Mouse (Mus musculus): ENCODE data around the gene Adra1b. TPM values are rescaled to one million over a fixed set of nuclear protein-coding genes. Genes with fewer than 3 reads are reported as not detected.
A peak's percentile ranks its signal among the peaks of the same experiment; 100 is the strongest.

Adra1b gene
- total and polyA plus RNA-seq, 2 experiments from 2014 or later: 21.1 to 39.7 TPM

- Histone ChIP-seq H3K36me3 (ENCODE audit: insufficient read depth, low read length) (no peaks in the 10 kb centered on the region), H3K4me3 (ENCODE audit: low read length) (no peak overlapping the region), H3K27ac (no peak overlapping the region), H3K4me2 (ENCODE audit: low read depth, low read length) (no peak overlapping the region), H3K9ac (replicated peaks; ENCODE audit: low read length) (no peak overlapping the region), H3K27me3 (ENCODE audit: insufficient read depth, low read length) (no peaks in the 10 kb centered on the region), H3K4me1 (ENCODE audit: insufficient read depth, low read length) (no peaks in the 10 kb centered on the region), H3K9me3 (ENCODE audit: low read length) (no peaks in the 10 kb centered on the region)
- DNase-seq (ENCODE audit: low spot score) (no peak), ATAC-seq (no peak)
- WGBS: 81% methylated on average over 2 of the region's 2 CpGs
- TF ChIP-seq CTCF (IDR thresholded peaks at IDR 0.05; ENCODE audit: low read depth): no peak
Observed at GRCm38 (mm10) chr11:43921701-43922100, 20.7 kb upstream of the Adra1b start.

- H3K27me3 ChIP-seq (ENCODE audit: insufficient read depth, low read length): no peaks in the 10 kb centered on the region
- ATAC-seq: no peak
- H3K4me3 ChIP-seq (ENCODE audit: low read length): no peak overlapping the region
- H3K27ac ChIP-seq: no peak overlapping the region
- no peak for TF ChIP-seq CTCF (IDR thresholded peaks at IDR 0.05; ENCODE audit: low read depth)
- no peak overlapping the region for H3K4me2 ChIP-seq (ENCODE audit: low read depth, low read length)
- no peak for DNase-seq (ENCODE audit: low spot score)
- WGBS: 84% methylated on average over 7 of the region's 7 CpGs
- no peaks in the 10 kb centered on the region for H3K9me3 ChIP-seq (ENCODE audit: low read length)
- H3K9ac ChIP-seq (replicated peaks; ENCODE audit: low read length): no peak overlapping the region
- H3K4me1 ChIP-seq (ENCODE audit: insufficient read depth, low read length): no peaks in the 10 kb centered on the region
- no peaks in the 10 kb centered on the region for H3K36me3 ChIP-seq (ENCODE audit: insufficient read depth, low read length)
Observed at GRCm38 (mm10) chr11:43919492-43920055, 18.6 kb upstream of the Adra1b start.

GRCm38 (mm10) chr11:43914552-43915447 is 13.8 kb upstream of the Adra1b start:
- 84% methylated on average over 12 of the region's 12 CpGs for WGBS
- TF ChIP-seq CTCF (IDR thresholded peaks at IDR 0.05; ENCODE audit: low read depth): no peak; the same call in 1 of the 2 replicates
- H3K4me2 ChIP-seq (ENCODE audit: low read depth, low read length): no peak overlapping the region
- no peak overlapping the region for H3K4me3 ChIP-seq (ENCODE audit: low read length)
- H3K4me1 ChIP-seq (ENCODE audit: insufficient read depth, low read length): no peaks in the 10 kb centered on the region
- H3K9me3 ChIP-seq (ENCODE audit: low read length): no peaks in the 10 kb centered on the region
- DNase-seq (ENCODE audit: low spot score) (no peak), ATAC-seq (no peak)
- H3K9ac ChIP-seq (replicated peaks; ENCODE audit: low read length): no peak overlapping the region
- no peaks in the 10 kb centered on the region for H3K36me3 ChIP-seq (ENCODE audit: insufficient read depth, low read length)
- no peaks in the 10 kb centered on the region for H3K27me3 ChIP-seq (ENCODE audit: insufficient read depth, low read length)
- no peak overlapping the region for H3K27ac ChIP-seq

- no peaks in the 10 kb centered on the region for H3K9me3 ChIP-seq (ENCODE audit: low read length)
- no peak for DNase-seq (ENCODE audit: low spot score)
- no peaks in the 10 kb centered on the region for H3K36me3 ChIP-seq (ENCODE audit: insufficient read depth, low read length)
- H3K27me3 ChIP-seq (ENCODE audit: insufficient read depth, low read length): no peaks in the 10 kb centered on the region
- no peaks in the 10 kb centered on the region for H3K4me1 ChIP-seq (ENCODE audit: insufficient read depth, low read length)
- ATAC-seq: no peak
- no peak overlapping the region for H3K9ac ChIP-seq (replicated peaks; ENCODE audit: low read length)
- TF ChIP-seq CTCF (IDR thresholded peaks at IDR 0.05; ENCODE audit: low read depth): no peak
- H3K4me2 ChIP-seq (ENCODE audit: low read depth, low read length): no peak overlapping the region
- whole genome bisulfite sequencing: 84% methylated on average over 16 of the region's 16 CpGs
- H3K27ac ChIP-seq: no peak overlapping the region
- H3K4me3 ChIP-seq (ENCODE audit: low read length): no peak overlapping the region
Observed at GRCm38 (mm10) chr11:43912136-43912888, 11.3 kb upstream of the Adra1b start.

- no peak for TF ChIP-seq CTCF (IDR thresholded peaks at IDR 0.05; ENCODE audit: low read depth)
- Histone ChIP-seq H3K36me3 (ENCODE audit: insufficient read depth, low read length) (no peaks in the 10 kb centered on the region), H3K4me2 (ENCODE audit: low read depth, low read length) (no peak overlapping the region), H3K27me3 (ENCODE audit: insufficient read depth, low read length) (no peaks in the 10 kb centered on the region), H3K4me3 (ENCODE audit: low read length) (no peak overlapping the region), H3K27ac (no peak overlapping the region), H3K4me1 (ENCODE audit: insufficient read depth, low read length) (no peaks in the 10 kb centered on the region), H3K9me3 (ENCODE audit: low read length) (no peaks in the 10 kb centered on the region), H3K9ac (replicated peaks; ENCODE audit: low read length) (no peak overlapping the region)
- no peak for ATAC-seq
- WGBS: 72% methylated on average over 6 of the region's 6 CpGs
- peak; percentile 23 for DNase-seq (ENCODE audit: low spot score)
Observed at GRCm38 (mm10) chr11:43911646-43912045, 10.6 kb upstream of the Adra1b start.

GRCm38 (mm10) chr11:43903351-43903750 is 2.3 kb upstream of the Adra1b start:
- no peak for ATAC-seq

More at GRCm38 (mm10) chr11:43903351-43903750, 2.3 kb upstream of the Adra1b start:
- Histone ChIP-seq H3K4me1 (ENCODE audit: insufficient read depth, low read length) (no peaks in the 10 kb centered on the region), H3K27ac (no peak overlapping the region), H3K9ac (replicated peaks; ENCODE audit: low read length) (no peak overlapping the region), H3K27me3 (ENCODE audit: insufficient read depth, low read length) (no peaks in the 10 kb centered on the region), H3K4me2 (ENCODE audit: low read depth, low read length) (no peak overlapping the region), H3K4me3 (ENCODE audit: low read length) (no peak overlapping the region), H3K9me3 (ENCODE audit: low read length) (no peaks in the 10 kb centered on the region), H3K36me3 (ENCODE audit: insufficient read depth, low read length) (no peaks in the 10 kb centered on the region)
- DNase-seq (ENCODE audit: low spot score): no peak
- TF ChIP-seq CTCF (IDR thresholded peaks at IDR 0.05; ENCODE audit: low read depth): no peak
- WGBS: 74% methylated on average over 10 of the region's 10 CpGs

Measured in hindbrain, postnatal 0 days (tissue).